Mouse (Mus musculus) induced T-regulatory cell, adult 2 months (primary cell): Measurements from ENCODE around the gene Lbh.

Experiments used
- DNase-seq: peaks from one replicate; pipeline ENCODE4 v3.0.0-alpha.2; 2012; ENCODE audit warnings: low read depth

Gene Lbh

GRCm38 (mm10) chr17:72970631-72971161 lies 52.6 kb downstream of the Lbh start:
- no peak for DNase-seq

- no peak for DNase-seq
Measured at GRCm38 (mm10) chr17:72973041-72973440, 54.9 kb downstream of the Lbh start.

GRCm38 (mm10) chr17:72976258-72977231 lies 58.4 kb downstream of the Lbh start:
- no peak for DNase-seq

GRCm38 (mm10) chr17:72977616-72978015 lies 59.5 kb downstream of the Lbh start:
- no peak for DNase-seq

- DNase-seq: no peak
Measured at GRCm38 (mm10) chr17:72982156-72982555, 64.1 kb downstream of the Lbh start.

- DNase-seq: no peak
Measured at GRCm38 (mm10) chr17:72983471-72983870, 65.4 kb downstream of the Lbh start.

- no peak for DNase-seq
Measured at GRCm38 (mm10) chr17:72989025-72989424, 70.9 kb downstream of the Lbh start.
